Mouse (Mus musculus) heart, postnatal 0 days (tissue): Measurements from ENCODE around the gene Cdh6.

Experiments
- CTCF ChIP-seq: IDR thresholded peaks from 2 replicates; pipeline ENCODE4 v1.5.1; 2016; ENCODE audit warnings: antibody characterized with exemption, control low read depth, low read depth
- EP300 ChIP-seq: IDR thresholded peaks from 2 replicates; pipeline ENCODE4 v1.6.1; 2016; ENCODE audit warnings: antibody characterized with exemption, low read depth

GRCm38 (mm10) chr15:13194048-13194447 lies 20.6 kb upstream of the Cdh6 start:
- TF ChIP-seq EP300 = no peak
- no peak for TF ChIP-seq CTCF
